25 mouse cellular contexts compared by ENCODE assay signal in genomic region chr11:106688375-106688774, GRCm38 (mm10).
A peak's percentile ranks its signal among the peaks of the same experiment; 100 is the strongest.
DNase-seq lines count a peak whose midpoint lies in the region; ATAC-seq and TF ChIP-seq lines count a peak whose summit lies in the region.
"Had no signal": no experiment of that assay in that cellular context is flagged by ENCODE, and none has a peak within 500 bp of the region (broad histone marks: within the 10 kb centered on the region; RNA-seq: fewer than 3 reads in every experiment).

No protein-coding gene starts in this region.

- H3K4me1 ChIP-seq in spleen, adult 2 months (ENCODE audit: control insufficient read depth, insufficient read depth, insufficient read length): no peaks in the 10 kb centered on the region; the same call in 1 of the 2 replicates
- no peaks in the 10 kb centered on the region for H3K4me1 ChIP-seq in forebrain, embryonic 14.5 days (ENCODE audit: control insufficient read depth, insufficient read depth, low read length)
- H3K4me1 ChIP-seq: forebrain, embryonic 12.5 days; hindbrain, embryonic 13.5 days; intestine, embryonic 15.5 days; midbrain, embryonic 15.5 days had no signal

- peaks cover 62% of the 10 kb centered on the region for H3K36me3 ChIP-seq in spleen, adult 2 months (ENCODE audit: control insufficient read depth, insufficient read depth, low read length)
- no peaks in the 10 kb centered on the region for H3K36me3 ChIP-seq in forebrain, embryonic 14.5 days (ENCODE audit: control insufficient read depth, insufficient read depth, low read length)
- H3K36me3 ChIP-seq: forebrain, embryonic 12.5 days; hindbrain, embryonic 13.5 days; intestine, embryonic 15.5 days; midbrain, embryonic 15.5 days had no signal

- TF ChIP-seq CTCF in spleen, adult 2 months (IDR thresholded peaks at IDR 0.05; ENCODE audit: extremely low read depth, insufficient read depth, insufficient read length, insufficient replicate concordance): no peak

- no peak overlapping the region for H3K4me2 ChIP-seq in forebrain, embryonic 14.5 days (ENCODE audit: low read length)
- H3K4me2 ChIP-seq: forebrain, embryonic 12.5 days; heart, embryonic 11.5 days; hindbrain, embryonic 13.5 days; intestine, embryonic 15.5 days; liver, embryonic 11.5 days; midbrain, embryonic 15.5 days had no signal

- ATAC-seq in activated CD4-positive, CD25-positive, alpha-beta regulatory T cell, adult 4 months: peak; percentile 71
- peak; percentile 76 for ATAC-seq in megakaryocyte, adult 5-6 weeks (ENCODE audit: poor library complexity, severe bottlenecking)
- no peak for ATAC-seq in forebrain, embryonic 14.5 days
- ATAC-seq: intestine, embryonic 15.5 days; midbrain, embryonic 15.5 days; Patski had no signal

- H3K4me3 ChIP-seq in spleen, adult 2 months (ENCODE audit: extremely low read depth, insufficient read depth, insufficient read length): no peak overlapping the region
- H3K4me3 ChIP-seq in forebrain, embryonic 14.5 days (ENCODE audit: low read depth, low read length): no peak overlapping the region
- H3K4me3 ChIP-seq: forebrain, embryonic 12.5 days; hindbrain, embryonic 13.5 days; intestine, embryonic 15.5 days; midbrain, embryonic 15.5 days; myocyte had no signal

- H3K27ac ChIP-seq in spleen, adult 2 months (ENCODE audit: insufficient read depth, low read length): peak overlapping the region; percentile 14; the same call in 1 of the 2 replicates
- H3K27ac ChIP-seq in forebrain, embryonic 14.5 days (ENCODE audit: low read depth, low read length): no peak overlapping the region
- H3K27ac ChIP-seq: forebrain, embryonic 12.5 days; hindbrain, embryonic 13.5 days; intestine, embryonic 15.5 days; midbrain, embryonic 15.5 days had no signal

- no peaks in the 10 kb centered on the region for H3K9me3 ChIP-seq in forebrain, embryonic 14.5 days (replicated peaks; ENCODE audit: control insufficient read depth, low read length)
- H3K9me3 ChIP-seq: forebrain, embryonic 12.5 days; hindbrain, embryonic 13.5 days; intestine, embryonic 15.5 days; midbrain, embryonic 15.5 days had no signal

- 16% methylated on average over 5 of the region's 5 CpGs for WGBS in spleen, adult 2 months
- whole genome bisulfite sequencing in forebrain, embryonic 14.5 days: 89% methylated on average over 5 of the region's 5 CpGs

- no peak overlapping the region for H3K9ac ChIP-seq in forebrain, embryonic 14.5 days (ENCODE audit: low read length)
- H3K9ac ChIP-seq: forebrain, embryonic 12.5 days; hindbrain, embryonic 13.5 days; intestine, embryonic 15.5 days; midbrain, embryonic 15.5 days had no signal

- TF ChIP-seq POLR2A in spleen, adult 2 months (IDR thresholded peaks at IDR 0.05; ENCODE audit: low read depth, low read length): no peak

- H3K27me3 ChIP-seq in spleen, adult 2 months (ENCODE audit: control insufficient read depth, insufficient read depth, low read length): no peaks in the 10 kb centered on the region
- no peaks in the 10 kb centered on the region for H3K27me3 ChIP-seq in forebrain, embryonic 14.5 days (replicated peaks; ENCODE audit: control insufficient read depth, insufficient read depth, low read length)
- H3K27me3 ChIP-seq: forebrain, embryonic 12.5 days; hindbrain, embryonic 13.5 days; intestine, embryonic 15.5 days; midbrain, embryonic 15.5 days; Patski had no signal

- no peak for DNase-seq in spleen, adult 2 months (ENCODE audit: low read depth in 1 of 2, low spot score in 2 of 2)
- DNase-seq in spleen, postnatal 10 days (ENCODE audit: low spot score in 2 of 2): no peak
- DNase-seq in thymus, postnatal 4 days: peak; percentile 51
- DNase-seq in right cerebral cortex, postnatal 10 days (ENCODE audit: low spot score in 2 of 2): no peak
- DNase-seq in embryo, embryonic 10.5 days (ENCODE audit: low spot score): no peak
- DNase-seq in forebrain, embryonic 14.5 days (ENCODE audit: low spot score): no peak
- DNase-seq: adrenal gland, postnatal 25 days; cerebellum, adult 18-20 months; cerebellum, postnatal 36 days; gastrocnemius, postnatal 25 days; heart, postnatal 14 days; kidney, adult 9 months; kidney, postnatal 4 days; lung, adult 18-20 months; lung, postnatal 14 days had no signal
